Mouse (Mus musculus) megakaryocyte, embryonic 14.5 days (primary cell): ENCODE results near the gene 4933427D14Rik.

Experiments used
- FLI1 ChIP-seq: IDR thresholded peaks from 2 replicates; pipeline ENCODE4 v1.6.1; 2012; ENCODE audit warnings: low read length, inconsistent platforms, mixed read lengths
- GATA1 ChIP-seq: IDR thresholded peaks from 3 replicates; pipeline ENCODE4 v1.6.1; 2012; ENCODE audit warnings: mixed read lengths, low read length, inconsistent platforms, borderline replicate concordance

- no peak for TF ChIP-seq GATA1
- TF ChIP-seq FLI1 = no peak
These were observed 75.0 kb downstream of the 4933427D14Rik start for GRCm38 (mm10) chr11:72132266-72132665.
